Mouse (Mus musculus) layer of hippocampus, postnatal 14 days (tissue): ENCODE measurements around the gene Coro2a. TPM values are rescaled to one million over a fixed set of nuclear protein-coding genes. Genes with fewer than 3 reads are reported as not detected.
"Not testable (repeated sequence)": the region's sequence is repeated elsewhere in the genome, so short reads cannot be mapped to it uniquely, and the experiment has no call there.

Experiments
- DNase-seq, 2 experiments: peaks; one replicate each; pipeline ENCODE4 v3.0.0; 2021 to 2022; ENCODE audit warnings: low spot score in 2 of 2, mixed read lengths in 1 of 2
- total RNA-seq, 2 experiments: library from RNA; stranded (reverse); gene quantifications; 2 replicates each; pipeline ENCODE4 v1.2.3; 2021

Gene Coro2a
- total RNA-seq, 2 experiments from 2014 or later: 27.9 to 30.5 TPM

DNA sequence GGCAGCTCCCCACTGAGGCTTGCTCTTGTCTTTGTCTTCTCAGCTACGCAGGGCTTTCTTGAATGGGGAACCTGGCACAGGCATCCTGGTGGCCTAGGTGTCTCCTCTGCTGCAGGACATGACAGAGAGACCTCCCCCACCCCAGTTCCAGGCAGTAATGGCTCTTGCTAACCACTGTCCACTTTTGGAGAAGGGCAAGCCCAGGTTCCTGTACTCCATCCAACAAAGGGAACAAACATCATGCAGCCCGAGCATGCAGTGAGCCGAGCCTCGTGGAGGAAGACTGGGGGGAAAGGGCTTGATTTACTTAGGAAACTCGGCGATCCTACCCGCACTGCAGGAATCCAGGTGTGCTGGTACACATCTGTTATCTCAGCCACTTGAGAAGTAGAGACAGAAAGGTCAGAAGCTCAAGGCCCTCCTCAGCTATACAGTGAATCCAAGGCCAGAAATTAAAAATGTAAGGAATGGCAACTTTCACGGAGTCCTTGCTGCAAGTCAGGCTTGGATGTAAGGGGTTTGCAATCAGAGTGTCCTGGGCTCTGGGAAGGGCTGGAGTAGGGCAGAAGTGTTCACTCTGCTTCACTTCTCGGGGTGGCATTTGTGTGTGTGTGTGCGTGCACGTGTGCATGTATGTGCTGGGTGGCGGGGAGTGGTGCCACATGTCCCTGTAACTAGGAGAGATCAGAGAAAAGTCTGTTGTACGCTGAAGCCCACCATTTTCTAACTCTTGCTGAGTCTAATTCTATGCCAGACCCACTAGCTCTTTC is 16.8 kb downstream of the Coro2a start:
- DNase-seq: no peak

DNA sequence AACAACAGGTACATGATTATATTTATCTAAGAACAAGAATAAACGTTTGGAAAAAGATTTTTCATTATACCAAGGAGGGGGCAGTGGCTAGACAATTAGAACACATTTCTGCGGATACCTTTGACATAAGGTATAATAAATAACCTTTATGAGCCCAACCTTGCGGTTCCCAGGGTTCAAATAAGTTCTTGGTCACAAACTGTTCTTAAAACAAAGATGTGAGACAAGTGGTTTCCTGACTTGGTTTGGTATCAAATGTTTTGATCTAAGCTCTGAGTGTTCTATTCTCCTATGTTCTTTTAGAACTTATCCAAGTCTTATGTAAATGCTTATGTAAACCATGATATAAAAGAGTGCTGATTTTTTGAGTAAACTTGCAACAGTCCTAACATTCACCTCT is 17.5 kb downstream of the Coro2a start:
- not testable (repeated sequence) for DNase-seq

DNA sequence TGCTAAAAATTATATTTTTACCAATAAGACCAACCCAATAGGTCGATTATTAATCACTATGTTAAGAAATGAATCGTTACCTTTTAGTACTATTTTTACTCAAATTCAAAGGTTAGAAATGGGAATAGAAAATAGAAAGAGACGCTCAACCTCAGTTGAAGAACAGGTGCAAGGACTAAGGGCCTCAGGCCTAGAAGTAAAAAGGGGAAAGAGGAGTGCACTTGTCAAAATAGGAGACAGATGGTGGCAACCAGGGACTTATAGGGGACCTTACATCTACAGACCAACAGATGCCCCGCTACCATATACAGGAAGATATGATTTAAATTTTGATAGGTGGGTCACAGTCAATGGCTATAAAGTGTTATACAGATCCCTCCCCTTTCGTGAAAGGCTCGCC is 17.9 kb downstream of the Coro2a start:
- not testable (repeated sequence) for DNase-seq

DNA sequence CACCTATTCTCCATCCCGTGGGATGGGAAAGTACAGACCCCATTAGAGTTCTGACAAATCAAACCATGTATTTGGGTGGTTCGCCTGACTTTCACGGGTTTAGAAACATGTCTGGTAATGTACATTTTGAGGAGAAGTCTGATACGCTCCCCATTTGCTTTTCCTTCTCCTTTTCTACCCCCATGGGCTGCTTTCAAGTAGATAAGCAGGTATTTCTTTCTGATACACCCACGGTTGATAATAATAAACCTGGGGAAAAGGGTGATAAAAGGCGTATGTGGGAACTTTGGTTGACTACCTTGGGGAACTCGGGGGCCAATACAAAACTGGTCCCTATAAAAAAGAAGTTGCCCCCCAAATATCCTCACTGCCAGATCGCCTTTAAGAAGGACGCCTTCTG is 20.0 kb downstream of the Coro2a start:
- not testable (repeated sequence) for DNase-seq

DNA sequence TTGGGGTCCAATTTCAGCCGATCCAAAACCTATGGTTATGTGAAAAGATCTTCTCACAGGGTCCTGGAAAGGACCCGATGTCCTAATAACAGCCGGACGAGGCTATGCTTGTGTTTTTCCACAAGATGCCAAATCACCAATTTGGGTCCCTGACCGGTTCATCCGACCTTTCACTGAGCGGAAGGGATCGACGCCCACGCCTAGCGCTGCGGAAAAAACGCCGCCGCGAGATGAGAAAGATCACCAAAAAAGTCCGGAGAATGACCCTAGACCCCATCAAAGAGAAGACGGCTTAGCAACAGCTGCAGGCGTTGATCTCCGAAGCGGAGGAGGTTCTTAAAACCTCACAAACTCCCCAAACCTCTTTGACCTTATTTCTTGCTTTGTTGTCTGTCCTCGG is 20.4 kb downstream of the Coro2a start:
- DNase-seq: not testable (repeated sequence)

DNA sequence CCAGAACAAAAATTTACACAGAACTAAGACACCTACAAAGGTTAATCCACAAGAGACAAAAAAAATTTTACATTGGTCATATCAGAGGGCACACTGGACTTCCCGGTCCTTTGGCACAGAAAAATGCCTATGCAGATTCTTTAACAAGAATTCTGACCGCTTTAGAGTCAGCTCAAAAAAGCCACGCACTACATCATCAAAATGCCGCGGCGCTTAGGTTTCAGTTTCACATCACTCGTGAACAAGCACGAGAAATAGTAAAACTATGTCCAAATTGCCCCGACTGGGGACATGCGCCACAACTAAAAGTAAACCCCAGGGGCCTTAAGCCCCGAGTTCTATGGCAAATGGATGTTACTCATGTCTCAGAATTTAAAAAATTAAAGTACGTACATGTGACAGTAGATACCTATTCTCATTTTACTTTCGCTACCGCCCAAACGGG is 21.2 kb downstream of the Coro2a start:
- not testable (repeated sequence) for DNase-seq

DNA sequence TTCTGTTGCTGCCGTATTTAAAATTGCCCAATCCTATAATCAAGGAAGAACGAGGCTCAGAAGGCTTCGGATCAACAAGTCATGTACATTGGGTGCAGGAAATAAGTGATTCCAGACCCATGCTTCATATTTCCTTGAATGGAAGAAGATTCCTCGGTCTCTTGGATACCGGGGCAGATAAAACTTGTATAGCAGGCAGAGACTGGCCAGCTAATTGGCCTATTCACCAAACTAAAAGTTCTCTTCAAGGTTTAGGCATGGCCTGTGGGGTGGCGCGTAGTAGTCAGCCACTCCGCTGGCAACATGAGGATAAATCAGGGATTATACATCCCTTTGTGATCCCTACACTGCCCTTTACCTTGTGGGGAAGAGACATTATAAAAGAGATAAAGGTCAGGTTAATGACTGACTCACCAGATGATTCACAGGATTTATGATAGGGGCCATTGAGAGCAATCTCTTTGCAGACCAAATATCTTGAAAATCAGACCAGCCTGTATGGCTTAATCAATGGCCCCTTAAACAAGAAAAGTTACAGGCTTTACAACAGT is 23.1 kb downstream of the Coro2a start:
- not testable (repeated sequence) for DNase-seq

DNA sequence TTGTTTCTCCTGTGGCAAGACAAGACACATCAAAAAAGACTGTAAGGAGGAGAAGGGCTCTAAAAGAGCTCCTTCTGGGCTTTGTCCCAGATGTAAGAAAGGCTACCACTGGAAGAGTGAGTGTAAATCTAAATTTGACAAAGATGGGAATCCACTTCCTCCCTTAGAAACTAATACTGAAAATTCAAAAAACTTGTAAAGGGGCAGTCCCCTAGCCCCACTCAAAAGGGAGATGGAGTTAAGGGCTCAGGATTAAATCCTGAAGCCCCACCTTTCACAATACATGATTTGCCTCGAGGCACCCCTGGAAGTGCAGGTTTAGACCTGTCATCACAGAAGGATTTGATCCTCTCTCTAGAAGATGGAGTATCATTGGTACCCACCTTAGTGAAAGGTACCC is 23.8 kb downstream of the Coro2a start:
- no peak for DNase-seq

DNA sequence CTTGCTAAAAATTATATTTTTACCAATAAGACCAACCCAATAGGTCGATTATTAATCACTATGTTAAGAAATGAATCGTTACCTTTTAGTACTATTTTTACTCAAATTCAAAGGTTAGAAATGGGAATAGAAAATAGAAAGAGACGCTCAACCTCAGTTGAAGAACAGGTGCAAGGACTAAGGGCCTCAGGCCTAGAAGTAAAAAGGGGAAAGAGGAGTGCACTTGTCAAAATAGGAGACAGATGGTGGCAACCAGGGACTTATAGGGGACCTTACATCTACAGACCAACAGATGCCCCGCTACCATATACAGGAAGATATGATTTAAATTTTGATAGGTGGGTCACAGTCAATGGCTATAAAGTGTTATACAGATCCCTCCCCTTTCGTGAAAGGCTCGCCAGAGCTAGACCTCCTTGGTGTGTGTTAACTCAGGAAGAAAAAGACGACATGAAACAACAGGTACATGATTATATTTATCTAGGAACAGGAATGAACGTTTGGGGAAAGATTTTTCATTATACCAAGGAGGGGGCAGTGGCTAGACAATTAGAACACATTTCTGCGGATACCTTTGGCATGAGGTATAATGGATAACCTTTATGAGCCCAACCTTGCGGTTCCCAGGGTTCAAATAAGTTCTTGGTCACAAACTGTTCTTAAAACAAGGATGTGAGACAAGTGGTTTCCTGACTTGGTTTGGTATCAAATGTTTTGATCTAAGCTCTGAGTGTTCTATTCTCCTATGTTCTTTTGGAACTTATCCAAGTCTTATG is 26.3 kb downstream of the Coro2a start:
- DNase-seq: not testable (repeated sequence)

DNA sequence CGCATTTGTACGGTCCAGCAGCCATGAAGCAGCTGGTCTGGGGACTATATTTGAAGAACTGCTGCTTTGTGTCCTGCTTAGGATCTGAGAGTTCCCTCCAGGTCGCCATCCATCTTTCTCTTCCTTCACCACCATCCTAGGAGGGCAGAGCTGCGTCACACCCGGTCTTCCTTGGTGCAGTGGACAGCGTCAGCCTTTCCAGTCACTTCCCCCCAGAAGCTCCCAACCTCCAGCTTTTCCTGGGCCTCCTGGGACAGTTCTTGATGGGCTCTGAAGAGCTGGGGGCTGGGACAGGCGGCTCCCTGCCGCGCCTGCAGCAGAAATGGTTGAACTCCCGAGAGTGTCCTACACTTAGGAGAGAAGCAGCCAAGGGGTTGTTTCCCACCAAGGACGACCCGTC is 27.2 kb downstream of the Coro2a start:
- DNase-seq: no peak

DNA sequence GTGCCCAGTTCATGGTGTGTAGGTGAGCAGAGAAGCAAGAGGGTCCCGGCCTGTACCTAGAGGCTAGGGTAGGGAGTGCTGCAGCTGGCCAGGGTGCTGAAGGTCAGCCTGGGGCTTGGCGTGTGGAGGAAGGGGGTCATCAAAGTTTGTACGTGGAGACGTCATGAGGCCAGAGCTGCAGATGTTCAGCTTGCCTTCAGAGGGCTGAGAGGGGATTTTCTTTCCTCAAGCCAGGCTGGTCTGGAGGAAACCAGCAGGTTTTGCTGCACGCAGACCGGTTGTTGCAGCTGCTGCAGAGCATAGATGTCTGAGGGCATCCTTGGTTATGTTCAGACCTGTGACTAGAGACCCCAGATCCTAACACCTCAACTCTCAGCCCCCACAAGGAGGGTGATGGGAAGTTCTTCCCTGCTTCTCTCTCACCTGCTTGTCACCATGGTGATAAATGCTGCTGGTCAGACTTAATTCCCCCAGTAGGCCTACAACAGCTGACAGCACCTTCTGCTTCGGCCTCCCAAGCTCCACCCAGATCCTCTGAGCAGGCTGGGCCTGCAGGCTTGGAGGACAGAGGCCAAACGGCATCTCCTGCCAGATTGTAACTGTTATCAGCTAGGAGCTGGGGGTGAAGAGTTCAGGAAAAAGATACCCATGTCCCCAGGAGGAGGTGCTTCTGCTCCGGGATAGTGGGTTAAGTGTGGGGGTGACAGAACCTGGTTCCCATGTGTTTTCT is 27.8 kb downstream of the Coro2a start:
- DNase-seq: no peak

DNA sequence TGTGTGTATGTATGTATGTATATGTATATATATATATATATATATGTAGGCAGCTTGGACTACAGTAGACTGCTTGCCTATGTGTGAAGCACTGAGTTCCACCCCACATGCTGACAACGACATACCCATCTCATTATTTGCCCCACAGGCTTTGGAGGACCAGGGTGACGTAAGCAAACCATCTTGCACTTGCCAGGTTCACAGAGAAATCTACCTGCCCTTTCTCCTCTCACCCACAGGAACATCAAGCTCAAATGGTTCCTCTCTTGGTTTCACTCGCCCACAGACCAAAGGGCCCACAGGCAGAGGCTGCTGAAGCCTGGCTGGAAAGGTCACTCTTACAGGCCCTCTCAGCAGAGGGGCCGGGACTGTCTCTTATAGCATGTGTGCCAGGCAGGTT is 29.4 kb downstream of the Coro2a start:
- DNase-seq: no peak

DNA sequence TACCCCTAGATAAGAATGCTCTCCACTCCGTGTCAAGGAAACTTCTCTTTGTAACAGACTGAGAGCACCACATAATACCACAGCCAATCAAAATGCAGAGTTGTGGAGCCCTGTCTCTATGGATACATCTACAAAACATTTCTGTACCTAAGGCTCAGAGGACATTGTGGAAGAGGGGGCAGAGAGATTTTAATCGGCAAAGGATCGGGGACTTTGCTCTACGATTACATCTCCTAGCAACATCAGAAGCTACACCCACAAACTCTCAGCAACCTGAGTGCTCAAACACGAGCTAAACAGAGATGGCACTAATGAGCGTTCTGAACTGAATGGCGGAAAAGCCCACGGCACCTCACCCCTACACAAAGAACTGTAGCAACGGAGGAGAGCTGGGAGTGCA is 30.3 kb downstream of the Coro2a start:
- no peak for DNase-seq

DNA sequence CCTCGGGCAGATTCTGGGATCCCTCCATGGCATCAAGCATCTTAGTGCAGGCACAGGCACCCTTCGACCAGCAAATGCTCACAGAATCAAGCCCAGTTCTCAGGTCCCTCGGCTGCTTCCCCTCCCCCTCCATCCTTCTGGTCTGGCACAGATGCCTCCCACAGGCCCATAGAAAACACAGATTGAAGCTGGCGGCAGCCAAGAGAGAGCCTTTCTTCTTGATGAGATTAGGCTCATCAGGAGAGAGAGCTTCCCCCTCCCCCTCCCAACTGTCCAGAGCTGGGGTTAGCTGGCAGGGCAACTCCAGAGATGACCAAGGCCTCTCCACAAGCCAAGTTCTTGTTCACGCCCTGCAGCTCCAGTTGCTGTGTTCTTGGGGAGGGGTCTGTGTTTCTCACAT is 32.3 kb downstream of the Coro2a start:
- DNase-seq: peak; percentile 52 to 78

DNA sequence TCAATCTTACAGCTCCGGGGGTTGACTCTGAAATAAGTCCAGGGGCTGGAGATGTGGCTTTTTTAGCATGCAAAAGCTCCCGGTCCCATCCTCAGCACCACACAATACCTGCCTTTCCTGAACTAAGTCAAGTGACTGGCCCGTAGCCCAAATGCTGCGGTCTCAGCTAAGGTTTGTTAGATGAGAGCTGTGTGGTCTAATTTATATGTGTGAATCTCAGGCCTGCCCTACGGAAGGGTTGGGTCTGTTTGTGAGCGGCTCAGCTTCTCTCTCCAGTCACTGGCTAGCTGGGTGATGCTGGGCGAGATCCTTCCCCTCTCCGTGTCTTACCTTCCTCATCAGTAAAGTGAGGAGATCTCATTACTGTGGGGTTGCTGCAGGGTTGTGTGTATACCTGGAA is 33.8 kb downstream of the Coro2a start:
- DNase-seq: no peak

DNA sequence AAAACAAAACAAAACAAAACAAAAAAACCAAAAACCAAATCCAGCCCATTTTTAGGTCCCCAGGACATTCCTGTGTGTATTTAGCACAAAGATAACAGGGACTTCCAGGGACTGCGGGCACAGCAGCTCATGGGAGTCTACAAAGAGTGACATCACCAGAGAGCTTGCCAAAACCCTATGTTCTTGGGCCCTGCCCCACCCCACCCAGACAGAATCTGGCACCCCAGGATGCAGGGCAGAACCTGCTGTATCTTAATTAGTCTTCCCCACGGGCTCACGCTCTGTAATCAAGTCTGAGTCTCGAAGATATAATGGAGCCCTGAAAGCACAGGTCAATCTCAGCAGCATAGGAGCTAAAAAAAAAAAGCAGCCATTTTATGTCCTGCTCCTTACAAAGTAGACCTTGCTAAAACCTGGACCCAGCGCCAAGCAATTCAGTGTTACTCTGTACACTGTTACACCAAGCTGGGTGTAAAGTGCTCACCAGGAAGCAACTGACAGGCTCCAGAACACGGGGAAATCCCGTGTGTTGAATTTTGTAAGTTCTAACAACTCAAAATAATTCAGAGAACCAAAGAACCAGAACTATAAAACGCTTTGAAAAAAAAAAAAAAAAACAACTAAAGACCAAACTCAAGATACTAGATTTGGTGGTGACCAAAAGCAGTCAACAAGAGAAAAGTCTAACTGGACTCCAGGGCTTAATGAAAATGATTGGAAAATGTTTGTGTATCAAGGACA is 34.9 kb downstream of the Coro2a start:
- DNase-seq: no peak

DNA sequence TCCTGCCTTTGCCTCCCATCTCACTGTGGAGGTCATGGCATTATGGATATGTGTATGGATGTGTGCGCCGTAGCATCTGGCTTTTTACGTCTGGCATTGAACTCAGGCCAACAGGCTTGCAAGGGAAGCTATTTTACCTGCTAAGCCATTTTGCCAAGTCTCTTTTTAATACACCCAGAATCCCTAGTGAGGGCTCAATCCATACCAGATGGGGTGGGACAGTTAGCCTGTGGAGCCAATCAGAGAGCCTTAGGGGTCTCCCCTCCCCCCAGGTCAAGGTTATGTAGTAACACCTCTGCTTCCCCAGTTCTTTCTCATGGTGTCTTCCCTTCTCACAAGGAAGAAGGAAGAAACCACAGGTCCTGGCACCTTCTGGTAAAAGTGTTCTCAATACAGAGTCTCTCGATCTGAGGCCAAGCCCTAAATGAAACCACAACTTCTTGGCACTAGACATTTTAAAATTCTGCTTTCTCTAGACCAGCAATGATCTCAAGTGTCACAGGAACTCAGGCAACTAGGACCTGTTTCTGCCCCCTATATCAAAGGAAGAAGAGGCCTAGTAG is 36.5 kb downstream of the Coro2a start:
- no peak for DNase-seq

DNA sequence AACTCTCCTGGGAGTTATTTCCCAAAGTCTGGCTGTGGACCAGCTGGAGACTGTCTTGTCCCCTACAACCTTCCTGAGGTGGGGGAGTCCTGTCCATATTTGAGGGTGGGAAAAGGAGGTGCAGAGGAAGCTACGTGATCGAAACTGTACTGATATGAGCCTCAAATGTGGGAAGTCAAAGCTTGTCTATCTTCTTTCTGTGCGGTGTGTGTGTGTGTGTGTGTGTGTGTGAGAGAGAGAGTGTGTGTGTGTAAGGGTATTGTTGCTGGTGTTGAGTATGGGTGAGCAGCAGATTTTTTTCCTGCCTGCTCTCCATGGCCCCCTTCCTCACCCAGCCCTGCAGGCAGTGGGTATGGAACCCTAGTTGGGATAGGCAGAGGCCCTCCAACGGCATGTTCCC is 37.8 kb downstream of the Coro2a start:
- DNase-seq: no peak

DNA sequence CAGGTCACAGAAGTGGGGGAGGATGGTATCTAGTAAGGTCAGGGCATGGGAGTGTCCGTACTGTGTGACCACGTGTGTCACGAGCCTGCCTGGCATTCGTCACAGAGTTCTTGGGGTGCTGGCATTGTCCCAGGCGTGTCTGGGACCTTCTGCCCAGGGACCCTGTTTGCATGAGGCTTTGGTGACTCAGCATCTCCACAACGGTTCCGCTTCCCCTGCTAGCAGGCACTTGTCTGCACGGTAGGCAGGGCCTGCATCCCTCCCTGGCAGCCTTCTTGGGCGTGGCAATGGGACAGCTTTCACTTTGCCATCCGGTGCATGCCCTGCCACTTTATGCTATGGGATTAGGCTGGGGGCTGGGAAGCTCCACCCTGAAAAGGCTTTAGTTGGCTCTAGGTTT is 38.2 kb downstream of the Coro2a start:
- DNase-seq: no peak

DNA sequence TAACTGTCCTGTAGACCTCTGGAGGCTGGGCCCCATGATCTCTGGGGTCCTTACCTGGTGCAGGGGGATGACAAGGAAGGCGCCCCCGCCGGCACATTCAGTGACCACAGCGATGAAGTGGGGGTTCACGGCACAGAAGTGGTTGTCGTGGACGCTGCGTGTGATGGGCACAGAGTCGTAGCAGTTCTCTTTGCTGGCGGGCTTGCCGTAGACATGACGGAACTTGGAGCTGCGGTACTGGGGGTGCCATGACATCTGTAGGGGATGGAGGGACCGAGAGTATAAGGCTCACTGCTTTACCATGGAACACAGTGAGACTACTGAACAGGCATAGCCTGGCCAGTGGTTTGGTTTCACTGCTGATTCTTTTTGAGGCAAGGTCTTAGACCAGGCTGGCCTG is 39.2 kb downstream of the Coro2a start:
- DNase-seq: no peak

DNA sequence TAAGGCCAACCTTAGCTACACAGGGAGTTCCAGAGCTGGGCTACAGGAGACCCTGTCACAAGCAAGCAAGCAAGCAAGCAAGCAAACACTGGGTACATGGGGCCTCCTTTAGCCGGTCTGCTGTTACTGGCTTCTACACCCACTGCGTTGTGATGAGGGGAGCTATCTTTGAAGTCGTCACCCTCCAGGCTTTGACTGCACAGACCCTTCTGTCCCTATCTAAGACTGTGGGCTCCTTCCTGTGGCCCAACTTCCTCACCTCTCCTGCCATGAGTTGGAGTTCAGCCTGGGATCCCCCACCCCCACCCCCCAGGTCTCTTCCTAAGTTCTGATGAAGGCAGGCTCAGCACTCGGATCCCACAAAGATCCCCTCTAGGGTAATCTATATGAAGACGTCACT is 40.0 kb downstream of the Coro2a start:
- no peak for DNase-seq
